20 mouse cellular contexts compared by ENCODE assay signal in genomic region chr10:42825923-42826322, GRCm38 (mm10). TPM values are rescaled to one million over a fixed set of nuclear protein-coding genes. Genes with fewer than 3 reads are reported as not detected.
DNase-seq lines count a peak whose midpoint lies in the region; ATAC-seq and TF ChIP-seq lines count a peak whose summit lies in the region.
"Had no signal": no experiment of that assay in that cellular context is flagged by ENCODE, and none has a peak within 500 bp of the region (broad histone marks: within the 10 kb centered on the region; RNA-seq: fewer than 3 reads in every experiment).

No protein-coding gene starts in this region.

- TF ChIP-seq RAD21 in CH12.LX (IDR thresholded peaks at IDR 0.05; ENCODE audit: low read depth, low read length), result no peak

- intact Hi-C loops in heart, postnatal 25 days (cut with DNase I), result no loop called here

- no peak for TF ChIP-seq CTCF in CH12.LX (conservative IDR thresholded peaks at IDR 0.05 in 1 of 2, IDR thresholded peaks at IDR 0.05 in 1 of 2; ENCODE audit: low read depth in 2 of 2, low read length in 2 of 2)

- TF ChIP-seq EP300 in CH12.LX (IDR thresholded peaks at IDR 0.05; ENCODE audit: low read length), result no peak

- DNase-seq in kidney, postnatal 25 days, result no peak
- no peak for DNase-seq in midbrain, embryonic 11.5 days (ENCODE audit: low spot score, missing footprints)
- peak; percentile 61 for DNase-seq in CH12.LX (ENCODE audit: extremely low read depth)
- no peak for DNase-seq in heart, postnatal 25 days (ENCODE audit: low spot score)
- DNase-seq: adrenal gland, postnatal 25 days; cerebellum, adult 9-10 months; gastrocnemius, postnatal 10 days; lung, adult 18-20 months; lung, postnatal 14 days had no signal

- no peaks in the 10 kb centered on the region for H3K27me3 ChIP-seq in kidney, embryonic 15.5 days
- H3K27me3 ChIP-seq in midbrain, embryonic 11.5 days (ENCODE audit: control insufficient read depth, insufficient read depth, low read length), result no peaks in the 10 kb centered on the region
- H3K27me3 ChIP-seq in midbrain, embryonic 15.5 days (replicated peaks), result no peaks in the 10 kb centered on the region
- no peaks in the 10 kb centered on the region for H3K27me3 ChIP-seq in CH12.LX (replicated peaks)

- TF ChIP-seq POLR2A in CH12.LX (IDR thresholded peaks at IDR 0.05; ENCODE audit: low read depth, low read length), result no peak

- H3K79me2 ChIP-seq in CH12.LX (replicated peaks; ENCODE audit: control insufficient read depth, extremely low read depth, insufficient read depth, poor library complexity, severe bottlenecking), result 0 out of 2 replicates have a peak, but pooled peaks cover 2% of the 10 kb centered on the region

- H3K9me3 ChIP-seq in kidney, embryonic 15.5 days (replicated peaks), result no peaks in the 10 kb centered on the region
- no peaks in the 10 kb centered on the region for H3K9me3 ChIP-seq in midbrain, embryonic 11.5 days (ENCODE audit: control insufficient read depth, low read length)
- H3K9me3 ChIP-seq in midbrain, embryonic 15.5 days, result no peaks in the 10 kb centered on the region
- peaks cover 7% of the 10 kb centered on the region for H3K9me3 ChIP-seq in CH12.LX (replicated peaks; ENCODE audit: low read length)
- H3K9me3 ChIP-seq: embryonic facial prominence, embryonic 10.5 days; forebrain, embryonic 10.5 days; heart, embryonic 10.5 days; hindbrain, embryonic 10.5 days had no signal

- no peak for ATAC-seq in kidney, embryonic 15.5 days (replicated peaks; ENCODE audit: low FRiP score)
- ATAC-seq in midbrain, embryonic 11.5 days (ENCODE audit: low FRiP score), result 0 out of 2 replicates have a peak, but pooled peaks have one; percentile 24
- no peak for ATAC-seq in midbrain, embryonic 15.5 days (replicated peaks)
- peak; percentile 78 for ATAC-seq in neutrophil, adult 5-6 weeks (ENCODE audit: extremely low read depth, insufficient number of reproducible peaks, low FRiP score, poor library complexity, severe bottlenecking)
- ATAC-seq: forebrain, embryonic 16.5 days; hindbrain, postnatal 0 days; intestine, embryonic 16.5 days had no signal

- H3K4me2 ChIP-seq in kidney, embryonic 15.5 days, result no peak overlapping the region
- no peak overlapping the region for H3K4me2 ChIP-seq in midbrain, embryonic 11.5 days
- H3K4me2 ChIP-seq in midbrain, embryonic 15.5 days, result no peak overlapping the region
- no peak overlapping the region for H3K4me2 ChIP-seq in CH12.LX (ENCODE audit: insufficient read depth, low read depth, poor library complexity, severe bottlenecking)

- no peak overlapping the region for H3K9ac ChIP-seq in kidney, embryonic 15.5 days
- H3K9ac ChIP-seq in midbrain, embryonic 11.5 days (ENCODE audit: low read length), result no peak overlapping the region
- H3K9ac ChIP-seq in midbrain, embryonic 15.5 days, result no peak overlapping the region
- no peak overlapping the region for H3K9ac ChIP-seq in CH12.LX (ENCODE audit: insufficient read depth, low read depth)

- peaks cover 3% of the 10 kb centered on the region; the same call in 1 of the 2 replicates for H3K4me1 ChIP-seq in kidney, embryonic 15.5 days
- peaks cover under 1% of the 10 kb centered on the region; the same call in 1 of the 2 replicates for H3K4me1 ChIP-seq in midbrain, embryonic 11.5 days (ENCODE audit: control insufficient read depth, insufficient read depth, low read length)
- no peaks in the 10 kb centered on the region for H3K4me1 ChIP-seq in midbrain, embryonic 15.5 days
- peaks cover 0 to 41% of the 10 kb centered on the region in 2 experiments; a peak in 2 of 4 replicates for H3K4me1 ChIP-seq in CH12.LX (ENCODE audit: control insufficient read depth in 1 of 2, insufficient read depth in 2 of 2)
- H3K4me1 ChIP-seq: embryonic facial prominence, embryonic 10.5 days; heart, embryonic 10.5 days had no signal

- WGBS in kidney, embryonic 15.5 days, result 58% methylated on average over 6 of the region's 6 CpGs
- WGBS in midbrain, embryonic 11.5 days, result 69% methylated on average over 6 of the region's 6 CpGs
- 57% methylated on average over 6 of the region's 6 CpGs for WGBS in midbrain, embryonic 15.5 days

- H3K4me3 ChIP-seq in kidney, embryonic 15.5 days (replicated peaks), result no peak overlapping the region
- H3K4me3 ChIP-seq in midbrain, embryonic 11.5 days (ENCODE audit: low read depth, low read length), result no peak overlapping the region
- no peak overlapping the region for H3K4me3 ChIP-seq in midbrain, embryonic 15.5 days
- no peak overlapping the region for H3K4me3 ChIP-seq in CH12.LX (replicated peaks in 1 of 3; ENCODE audit: low read depth in 2 of 3, low read length in 2 of 3, poor library complexity in 1 of 3)
- H3K4me3 ChIP-seq: embryonic facial prominence, embryonic 10.5 days; forebrain, embryonic 10.5 days; heart, embryonic 10.5 days; hindbrain, embryonic 10.5 days; layer of hippocampus, adult 2 months had no signal

- in situ Hi-C loops in CH12.LX (cut with MboI; ENCODE audit: low pct_ligation_motif_present, low pct_unique_long_range_greater_than_20kb, low sequenced_read_pairs), result no loop called here

- dilution Hi-C loops in CH12.LX (cut with MboI; ENCODE audit: extremely low pct_ligation_motif_present, extremely low pct_unique_long_range_greater_than_20kb, low sequenced_read_pairs), result no loop called here

- peaks cover 79% of the 10 kb centered on the region for H3K36me3 ChIP-seq in kidney, embryonic 15.5 days
- peaks cover 17% of the 10 kb centered on the region for H3K36me3 ChIP-seq in midbrain, embryonic 11.5 days (ENCODE audit: control insufficient read depth, insufficient read depth, low read length)
- peaks cover 25% of the 10 kb centered on the region for H3K36me3 ChIP-seq in midbrain, embryonic 15.5 days (replicated peaks)
- H3K36me3 ChIP-seq in CH12.LX (replicated peaks in 1 of 2; ENCODE audit: control insufficient read depth in 1 of 2, insufficient read depth in 1 of 2, low read length in 1 of 2), result peaks cover 26 to 60% of the 10 kb centered on the region in 2 experiments

- H3K27ac ChIP-seq in kidney, embryonic 15.5 days, result peak overlapping the region; percentile 45; the same call in 1 of the 2 replicates
- no peak overlapping the region; the same call in 1 of the 2 replicates for H3K27ac ChIP-seq in midbrain, embryonic 11.5 days (ENCODE audit: low read depth, low read length)
- H3K27ac ChIP-seq in midbrain, embryonic 15.5 days, result no peak overlapping the region
- H3K27ac ChIP-seq in CH12.LX (ENCODE audit: insufficient read depth, low read depth), result peak overlapping the region; percentile 31
- H3K27ac ChIP-seq: embryonic facial prominence, embryonic 10.5 days; forebrain, embryonic 10.5 days; heart, embryonic 10.5 days; hindbrain, postnatal 0 days; layer of hippocampus, adult 2 months had no signal

TF ChIP-seq in CH12.LX, 34 proteins besides CTCF, POLR2A, EP300 and RAD21:
- TF ChIP-seq RCOR1 (conservative IDR thresholded peaks at IDR 0.05; ENCODE audit: low read depth, low read length) (no peak), NRF1 (IDR thresholded peaks at IDR 0.05; ENCODE audit: low read depth, low read length) (no peak), HCFC1 (IDR thresholded peaks at IDR 0.05; ENCODE audit: low read depth, low read length) (no peak), USF1 (IDR thresholded peaks at IDR 0.05; ENCODE audit: low read depth, low read length) (no peak), MYC (IDR thresholded peaks at IDR 0.05; ENCODE audit: low read depth, low read length) (no peak)

RNA-seq across cellular contexts. Expression of gene Scml4, which starts 34.2 kb away (rescaled TPM):
- polyA plus RNA-seq in kidney, embryonic 15.5 days (2015; fragmentation: Nextera tagmentation; extraction: Ambion mirVana), result 1.4 and 1.5 TPM in 2 replicates
- 1.1 and 1.4 TPM in 2 replicates for polyA plus RNA-seq in midbrain, embryonic 11.5 days (2014; fragmentation: Nextera tagmentation; extraction: Ambion mirVana)
- polyA plus RNA-seq in midbrain, embryonic 15.5 days (2015; fragmentation: Nextera tagmentation; extraction: Ambion mirVana), result 19.2 and 19.9 TPM in 2 replicates
- total RNA-seq in CH12.LX (2012; rRNA removed) (2.3 and 3.3 TPM in 2 replicates), CH12.LX (2014; rRNA removed) (2.4 and 3.0 TPM in 2 replicates)
- polyA plus RNA-seq in CH12.LX (2012; ENCODE audit: insufficient read length, low read depth), result 2.7 and 3.6 TPM in 2 replicates
- total RNA-seq in neutrophil, adult 5-6 weeks (2017), result 66.6 and 80.2 TPM in 2 replicates
- 1 to 10 TPM; 1.2 to 1.8 TPM for total RNA-seq in heart, postnatal 25 days (2021)

Comparison
In these comparisons a context has a peak if more than half of its experiments do, and no peak if none do; other contexts are left out.
1. ATAC-seq: peak in midbrain, embryonic 11.5 days (single experiment) and neutrophil, adult 5-6 weeks (single experiment); none in kidney, embryonic 15.5 days (single experiment) and midbrain, embryonic 15.5 days (single experiment).
2. H3K27ac ChIP-seq: peak in kidney, embryonic 15.5 days (single experiment) and CH12.LX (single experiment); none in midbrain, embryonic 11.5 days (single experiment) and midbrain, embryonic 15.5 days (single experiment).